Mouse (Mus musculus) heart, postnatal 14 days (tissue): ENCODE results near the gene Zdhhc9. TPM values are rescaled to one million over a fixed set of nuclear protein-coding genes. Genes with fewer than 3 reads are reported as not detected.

Experiments
- DNase-seq, 2 experiments: peaks; one replicate each; pipeline ENCODE4 v3.0.0; 2021 to 2022
- intact Hi-C: fragments of 180-260 bp; cut with DNase I; formaldehyde crosslinking; loops from one replicate; pipeline ENCODE4 v1.15.1; 2025
- total RNA-seq, 2 experiments: library from RNA; stranded (reverse); gene quantifications; 2 replicates each; pipeline ENCODE4 v1.2.3; 2021

Zdhhc9 gene
- total RNA-seq, 2 experiments from 2014 or later: 26.9 to 30.2 TPM

DNA sequence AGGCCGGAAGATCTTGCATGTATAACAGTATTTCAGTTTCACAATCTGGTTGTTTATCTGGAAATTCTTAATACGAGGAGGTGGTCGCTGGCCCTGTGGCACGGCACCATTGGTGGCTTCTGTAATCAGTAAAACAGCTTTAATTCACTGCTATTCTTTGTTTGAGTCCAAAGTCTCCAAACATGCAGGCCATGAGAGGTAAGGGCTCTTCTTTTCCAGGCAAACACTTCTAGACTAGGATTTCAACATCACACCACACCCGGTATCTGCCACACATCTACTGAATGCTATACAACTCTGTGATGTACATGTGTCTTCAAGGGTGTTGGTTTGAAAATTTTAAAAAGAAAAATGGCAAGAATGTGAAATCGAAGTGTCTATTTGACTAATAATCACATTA lies 17.4 kb downstream of the Zdhhc9 start:
- DNase-seq: no peak
- intact Hi-C loops: no loop called here

DNA sequence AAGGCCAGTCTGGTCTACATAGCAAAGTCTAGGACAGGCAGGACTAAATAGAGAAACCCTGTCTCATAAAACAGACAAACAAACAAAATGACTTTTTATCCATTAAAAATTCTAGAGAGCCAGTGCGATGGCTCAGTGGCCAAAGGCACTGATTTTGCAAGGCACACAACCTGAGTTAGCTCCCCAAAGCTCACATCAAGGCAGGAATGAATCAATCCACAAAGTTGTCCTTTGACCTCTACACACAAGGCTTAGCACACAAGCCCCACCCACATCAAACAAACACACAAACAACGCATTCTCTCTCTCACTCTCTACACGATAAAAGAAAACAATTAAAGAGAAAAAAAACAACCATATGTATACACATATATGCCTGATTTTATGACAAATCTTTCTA lies 24.0 kb downstream of the Zdhhc9 start:
- DNase-seq: no peak
- intact Hi-C loops: no loop called here

DNA sequence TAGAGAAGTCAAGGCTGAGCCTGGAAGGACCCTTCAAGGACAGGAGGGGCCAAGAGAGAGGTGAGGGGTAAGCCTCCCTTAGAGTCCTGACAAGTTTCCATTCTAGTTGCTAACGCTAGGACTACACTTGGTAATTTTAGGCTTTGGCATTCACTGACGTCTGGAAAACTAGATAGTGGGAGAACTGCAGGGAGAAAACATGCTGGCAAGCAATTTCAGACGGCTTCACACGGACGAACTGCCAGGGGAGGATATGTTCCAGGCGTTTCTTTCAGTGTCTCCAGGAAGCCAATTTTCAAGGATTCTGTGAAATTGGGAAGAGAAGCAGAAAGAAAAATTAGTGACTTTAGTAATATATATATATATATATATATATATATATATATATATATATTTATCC lies 26.8 kb downstream of the Zdhhc9 start:
- DNase-seq: no peak
- intact Hi-C loops: no loop called here

DNA sequence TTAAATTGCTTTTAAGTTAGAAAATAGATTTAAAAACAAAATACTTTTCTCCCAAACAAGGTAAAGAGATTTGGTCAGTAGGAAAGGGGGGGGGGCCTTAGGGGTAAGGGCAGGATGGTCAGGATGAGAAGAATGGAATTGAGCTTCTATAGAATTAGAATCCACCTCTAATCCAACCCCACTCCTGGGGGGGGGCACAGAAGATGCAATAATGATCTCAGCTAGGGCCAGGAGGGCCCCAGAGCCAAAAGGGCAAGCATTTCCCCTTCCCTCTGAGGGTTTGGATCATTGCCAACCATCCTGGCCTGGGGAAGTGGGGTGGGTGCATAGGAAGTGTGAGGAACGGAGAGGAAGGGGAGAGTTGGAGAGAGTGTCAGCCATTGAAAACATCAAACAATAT lies 38.3 kb downstream of the Zdhhc9 start:
- intact Hi-C loops: no loop called here
- DNase-seq: no peak

DNA sequence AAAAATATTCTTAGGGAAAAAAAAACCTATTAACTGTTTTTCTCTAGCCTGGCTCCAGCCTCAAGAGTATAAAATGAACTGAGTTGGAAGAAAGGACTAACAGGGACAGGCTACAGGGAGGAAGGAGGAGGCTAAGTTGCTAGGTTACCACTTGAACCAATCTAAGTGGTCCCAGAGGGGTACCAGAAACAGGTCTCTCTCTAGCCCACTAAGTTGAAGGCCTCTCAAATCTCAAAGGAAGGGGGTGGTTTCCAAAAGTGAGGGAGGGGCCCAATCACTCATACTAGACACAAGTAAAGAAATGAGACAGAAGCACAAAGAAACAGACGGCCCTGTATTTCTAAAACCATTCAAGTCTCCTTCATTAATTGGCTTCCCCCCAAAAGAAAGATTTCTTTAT lies 38.8 kb downstream of the Zdhhc9 start:
- DNase-seq: no peak
- intact Hi-C loops: no loop called here

DNA sequence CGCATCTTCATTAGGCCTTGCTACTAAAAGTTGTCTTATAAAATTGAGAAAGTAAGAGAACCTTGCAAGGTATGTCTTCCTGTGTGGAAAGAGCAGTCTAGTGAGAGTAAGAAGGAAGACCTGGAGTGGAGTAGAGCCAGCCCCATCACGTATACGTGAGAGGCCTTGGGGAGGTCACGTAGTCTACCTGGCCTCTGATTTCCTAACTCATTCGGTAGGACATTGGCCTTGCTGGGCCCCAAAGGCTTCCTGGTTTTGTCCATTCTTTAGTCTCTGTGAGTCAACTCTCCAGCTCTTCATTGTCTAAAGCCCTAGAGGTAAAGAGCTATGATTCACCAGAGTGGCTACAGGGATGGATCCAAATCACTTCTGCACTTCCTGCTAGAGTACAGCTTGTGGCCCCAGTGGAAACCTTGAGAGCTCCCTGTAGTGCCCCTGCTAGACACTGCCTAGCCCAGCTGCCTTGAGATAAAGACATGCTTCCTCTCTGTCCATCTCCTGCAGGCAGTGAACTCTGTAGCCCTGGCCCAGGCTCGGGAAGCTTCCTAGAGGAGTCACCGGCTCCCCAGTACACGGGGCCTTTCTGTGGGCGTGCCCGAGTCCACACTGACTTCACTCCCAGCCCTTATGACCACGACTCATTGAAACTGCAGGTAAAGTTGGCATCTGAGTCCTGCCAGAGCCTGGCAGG lies 50.3 kb downstream of the Zdhhc9 start:
- intact Hi-C loops: no loop called here

DNA sequence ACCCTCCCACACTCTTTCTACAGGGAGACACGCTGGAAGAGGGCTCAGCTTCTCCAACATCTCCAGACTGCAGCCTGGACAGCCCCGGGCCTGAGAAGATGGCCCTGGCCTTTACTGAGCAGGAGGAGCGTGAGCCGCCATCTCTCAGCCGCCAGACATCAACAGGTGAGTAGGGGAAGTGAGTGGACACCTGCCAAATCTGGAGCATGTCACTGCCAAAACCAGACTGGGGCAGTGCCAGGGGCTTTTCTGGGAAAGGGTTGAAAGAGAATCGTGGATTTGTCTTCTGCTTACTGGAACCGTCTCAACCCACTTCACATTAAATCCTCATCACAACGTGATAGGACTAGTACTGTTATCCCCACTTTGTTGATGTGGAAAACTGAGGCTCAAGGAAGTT lies 51.3 kb downstream of the Zdhhc9 start:
- DNase-seq: no peak
- intact Hi-C loops: no loop called here

More for the DNA sequence above, 50.3 kb downstream of the Zdhhc9 start:
- DNase-seq: no peak

DNA sequence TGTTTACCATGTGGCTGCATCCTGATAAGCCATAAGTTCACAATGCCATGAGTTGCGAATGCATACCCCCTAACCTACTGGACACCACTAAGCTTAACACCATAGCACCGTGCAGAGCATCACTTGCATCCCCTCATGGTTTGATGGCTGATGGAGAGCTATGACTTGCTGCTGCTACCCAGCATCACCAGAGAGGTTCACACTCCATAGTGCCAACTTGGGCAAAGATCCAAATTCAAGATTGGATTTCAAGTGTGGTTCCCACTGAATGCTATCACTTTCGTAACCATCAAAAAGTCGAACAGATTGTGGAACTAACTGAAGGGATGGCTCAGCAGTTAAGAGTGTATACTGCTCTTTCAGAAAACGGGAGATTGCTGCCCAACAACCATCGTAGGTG lies 53.2 kb downstream of the Zdhhc9 start:
- intact Hi-C loops: no loop called here

DNA sequence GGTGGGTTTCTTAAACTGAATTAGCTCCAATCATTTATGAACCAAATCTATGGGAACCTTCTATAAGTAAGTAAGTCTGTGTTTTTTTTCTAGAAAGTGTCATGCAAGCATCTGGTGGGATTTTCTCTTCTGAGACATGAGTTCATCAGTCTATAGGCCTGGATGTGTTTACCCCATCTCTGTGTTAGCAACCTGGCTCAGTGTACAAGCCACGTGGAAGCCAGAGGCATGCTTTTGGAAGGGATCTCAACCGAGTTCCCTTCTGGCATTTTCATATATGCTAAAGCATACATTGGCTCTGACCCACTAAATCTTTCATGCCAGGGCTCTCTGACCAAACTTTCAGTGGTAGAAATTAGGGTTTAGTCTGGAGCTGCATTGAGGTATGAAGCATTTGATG lies 54.7 kb downstream of the Zdhhc9 start:
- intact Hi-C loops: no loop called here
- no peak for DNase-seq

More for the DNA sequence above, 53.2 kb downstream of the Zdhhc9 start:
- no peak for DNase-seq

DNA sequence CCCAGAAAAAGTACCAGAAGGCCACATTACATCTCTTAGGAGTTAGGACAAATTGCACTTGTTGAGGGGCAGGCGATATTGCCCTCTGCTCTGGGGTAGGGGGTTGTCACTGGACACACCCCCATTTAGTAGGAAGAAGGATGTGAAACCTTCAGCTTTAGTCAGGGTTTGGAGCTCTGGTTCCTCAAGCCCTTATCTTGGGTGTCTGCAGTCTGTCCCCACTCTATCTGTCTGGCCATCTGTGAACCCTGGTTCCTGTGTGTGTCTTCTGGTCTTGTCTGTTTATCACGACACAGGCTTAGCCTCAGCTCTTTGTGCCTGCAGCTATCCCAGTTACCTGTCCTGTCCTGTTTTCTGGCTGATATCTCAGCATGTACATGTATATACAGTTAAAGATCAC lies 55.3 kb downstream of the Zdhhc9 start:
- intact Hi-C loops: no loop called here
- no peak for DNase-seq

DNA sequence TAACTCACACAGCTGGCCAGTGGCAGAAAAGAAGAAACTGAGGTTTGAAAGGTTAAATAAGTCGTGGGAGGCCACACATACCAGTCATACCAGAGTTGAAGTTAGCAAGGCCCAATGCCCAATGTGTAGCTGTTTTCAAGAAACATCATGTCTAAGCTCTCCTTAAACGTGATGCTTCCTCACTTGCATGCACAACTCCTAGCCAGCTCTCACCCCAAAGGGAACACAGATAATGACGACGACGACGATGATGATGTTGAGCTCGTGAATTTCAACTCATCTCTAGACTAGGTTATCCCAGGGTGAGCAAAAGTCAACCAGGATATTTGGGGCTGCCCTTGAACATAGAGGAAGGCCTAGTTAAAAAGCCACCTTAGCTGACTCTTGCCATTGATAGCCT lies 56.6 kb downstream of the Zdhhc9 start:
- intact Hi-C loops: no loop called here
- no peak for DNase-seq

DNA sequence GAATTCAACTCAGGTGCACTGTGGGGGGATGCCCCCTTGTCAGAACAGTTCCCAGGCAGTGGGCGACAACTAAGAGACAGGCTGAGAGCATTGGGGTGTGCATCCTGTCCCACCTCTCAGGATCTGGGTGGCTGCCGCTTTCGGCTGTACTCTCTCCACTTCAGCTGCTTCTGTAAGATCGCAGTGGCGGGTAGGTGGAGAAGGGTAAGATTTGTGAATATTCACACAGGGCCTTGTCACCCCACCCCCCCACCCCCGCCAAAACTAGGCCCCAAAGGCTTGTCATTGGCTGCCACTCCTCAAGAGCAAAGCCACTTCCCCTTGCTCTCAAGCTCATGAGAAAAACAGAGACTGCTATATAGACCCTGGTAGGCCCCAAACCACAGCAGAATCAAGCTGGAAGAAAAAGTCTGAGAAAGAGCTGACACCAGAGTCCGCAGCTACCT lies 60.9 kb downstream of the Zdhhc9 start:
- no peak for DNase-seq
- intact Hi-C loops: no loop called here

DNA sequence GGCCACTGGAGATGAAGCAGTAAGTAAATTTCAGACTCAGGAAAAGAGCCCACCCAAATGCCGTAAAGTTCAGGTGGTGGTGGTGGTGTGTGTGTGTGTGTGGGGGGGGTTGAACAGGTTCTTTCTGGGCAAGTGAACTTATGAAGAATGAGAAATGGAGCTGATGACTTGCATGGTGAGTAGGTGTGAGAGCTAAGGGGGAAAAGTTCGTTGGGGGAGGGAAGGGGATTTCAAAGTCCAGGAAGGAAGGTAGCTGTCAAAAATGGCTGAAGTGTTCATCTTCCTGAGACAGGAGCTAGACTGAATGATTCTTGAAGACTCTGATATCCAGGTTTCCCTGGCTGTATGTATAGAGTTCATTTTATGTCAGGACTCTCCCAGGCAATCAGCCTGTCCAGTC lies 61.5 kb downstream of the Zdhhc9 start:
- intact Hi-C loops: no loop called here
- no peak for DNase-seq

DNA sequence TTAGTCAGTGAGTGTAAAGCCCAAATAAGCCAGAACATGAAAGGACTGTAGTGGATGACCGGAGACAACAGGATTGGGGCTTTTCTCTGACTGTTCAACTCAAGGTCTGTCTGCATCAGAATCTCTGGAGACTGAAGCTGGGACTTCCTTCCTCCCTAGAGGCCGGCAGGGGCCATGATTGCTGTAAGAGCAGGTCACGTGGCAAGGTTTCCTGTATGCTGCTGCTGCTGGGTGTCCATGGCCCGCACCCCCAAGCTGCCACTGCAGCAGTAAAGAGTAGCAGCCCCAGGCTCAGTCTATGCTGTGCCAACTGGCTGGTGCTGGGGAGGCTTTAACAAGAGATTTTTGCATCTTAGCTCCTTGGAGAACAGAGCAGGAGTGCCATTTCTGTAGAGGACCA lies 62.4 kb downstream of the Zdhhc9 start, which contains the start of gene Sash3:
Gene Sash3 (plus strand): TSS at position 175 of the 400 bp plus-strand sequence.
- intact Hi-C loops: no loop called here
- peak in 1 of 2 experiments; percentile 18 for DNase-seq

DNA sequence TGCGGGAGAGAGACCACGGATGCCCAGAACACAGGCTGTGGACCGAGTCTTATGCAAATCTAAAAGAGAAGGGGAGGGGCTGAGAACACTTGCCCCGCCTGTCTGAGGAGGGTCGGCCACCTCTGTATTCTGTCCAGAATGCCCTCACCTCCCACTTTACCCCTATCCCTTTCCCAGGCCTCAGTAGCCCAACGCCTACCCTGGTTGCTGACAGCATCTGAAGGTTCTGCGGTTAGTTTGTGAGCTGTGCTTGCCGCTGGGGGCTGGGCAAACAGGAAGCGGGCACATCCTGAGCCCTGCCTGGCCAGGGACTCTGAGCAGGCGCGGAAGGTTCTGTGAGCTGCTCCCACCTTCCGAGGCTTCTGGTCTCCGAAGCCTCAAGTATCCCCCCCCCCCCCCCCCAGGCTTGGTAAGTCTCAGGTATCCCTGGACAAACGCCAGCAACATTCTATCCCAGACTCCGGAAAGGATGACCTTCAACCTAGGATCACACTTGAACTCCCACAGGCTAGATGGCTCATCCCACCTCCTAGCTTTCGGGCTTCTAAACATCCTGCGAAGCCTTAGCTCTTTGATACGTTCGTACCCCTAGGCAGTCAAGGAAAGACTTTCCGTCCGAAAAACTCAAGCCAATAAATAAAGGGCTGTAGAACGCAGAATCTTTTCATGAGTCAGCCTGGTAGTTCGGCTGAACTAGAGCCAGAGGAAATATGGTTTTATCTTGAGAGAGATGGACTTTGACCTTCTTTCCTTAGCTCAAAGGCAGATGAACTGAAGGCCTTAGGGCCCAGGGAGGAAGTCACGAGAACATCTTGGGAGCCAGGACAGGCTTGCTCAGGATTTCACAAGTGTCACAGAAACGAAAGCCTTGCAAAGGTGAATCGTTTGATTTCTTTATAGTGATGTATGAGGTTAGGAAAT lies 65.0 kb downstream of the Zdhhc9 start:
- peak in 1 of 2 experiments; percentile 7 for DNase-seq
- intact Hi-C loops: no loop called here

DNA sequence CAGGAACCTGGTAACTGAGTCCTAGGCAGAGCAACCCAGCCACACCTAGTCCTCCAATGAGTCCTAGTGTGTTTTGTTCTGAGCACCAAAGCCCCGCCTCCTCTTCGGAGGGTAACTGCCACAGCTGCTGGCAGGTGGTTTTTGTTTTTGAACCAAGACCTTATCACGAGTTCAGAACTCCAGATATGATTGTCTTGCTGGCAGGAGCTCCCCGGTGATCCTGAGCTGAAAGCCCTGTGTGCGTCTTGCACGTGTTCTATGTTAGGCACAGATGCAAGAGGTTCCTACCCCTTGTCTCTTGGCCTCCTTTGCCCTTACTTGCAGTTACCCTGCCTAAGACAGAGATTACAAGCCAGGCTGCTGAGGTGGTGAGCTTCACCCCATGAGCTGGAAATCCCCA lies 67.2 kb downstream of the Zdhhc9 start:
- no peak for DNase-seq
- intact Hi-C loops: no loop called here

DNA sequence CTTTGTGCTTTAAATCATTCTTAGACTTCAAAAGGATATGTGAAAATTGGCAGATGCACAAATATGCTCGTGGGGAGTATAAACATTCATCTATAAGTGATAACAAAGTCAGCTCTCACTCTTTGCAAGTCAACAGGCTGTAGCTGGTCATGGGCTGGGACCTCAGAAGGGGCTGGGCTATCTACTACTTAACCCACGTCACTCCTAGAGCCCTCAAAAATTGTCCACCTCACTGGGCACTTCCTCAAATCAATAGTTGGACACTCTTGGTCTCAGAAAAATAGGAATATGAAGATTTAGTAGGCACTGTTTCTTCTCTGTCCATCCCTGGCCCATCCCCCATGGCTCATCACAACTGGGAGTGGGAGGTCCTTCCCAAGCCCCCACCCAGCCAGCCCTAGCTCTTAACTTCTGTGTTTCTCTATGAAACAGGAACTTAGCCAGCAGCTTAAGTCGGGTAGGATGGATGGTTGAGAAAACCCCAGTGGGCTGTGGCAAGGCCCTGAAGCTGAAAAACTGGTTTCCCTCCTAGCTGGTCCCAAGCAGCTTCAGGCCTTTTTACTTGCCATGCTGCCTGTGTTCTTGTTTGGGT lies 68.3 kb downstream of the Zdhhc9 start:
- no peak for DNase-seq
- intact Hi-C loops: no loop called here

DNA sequence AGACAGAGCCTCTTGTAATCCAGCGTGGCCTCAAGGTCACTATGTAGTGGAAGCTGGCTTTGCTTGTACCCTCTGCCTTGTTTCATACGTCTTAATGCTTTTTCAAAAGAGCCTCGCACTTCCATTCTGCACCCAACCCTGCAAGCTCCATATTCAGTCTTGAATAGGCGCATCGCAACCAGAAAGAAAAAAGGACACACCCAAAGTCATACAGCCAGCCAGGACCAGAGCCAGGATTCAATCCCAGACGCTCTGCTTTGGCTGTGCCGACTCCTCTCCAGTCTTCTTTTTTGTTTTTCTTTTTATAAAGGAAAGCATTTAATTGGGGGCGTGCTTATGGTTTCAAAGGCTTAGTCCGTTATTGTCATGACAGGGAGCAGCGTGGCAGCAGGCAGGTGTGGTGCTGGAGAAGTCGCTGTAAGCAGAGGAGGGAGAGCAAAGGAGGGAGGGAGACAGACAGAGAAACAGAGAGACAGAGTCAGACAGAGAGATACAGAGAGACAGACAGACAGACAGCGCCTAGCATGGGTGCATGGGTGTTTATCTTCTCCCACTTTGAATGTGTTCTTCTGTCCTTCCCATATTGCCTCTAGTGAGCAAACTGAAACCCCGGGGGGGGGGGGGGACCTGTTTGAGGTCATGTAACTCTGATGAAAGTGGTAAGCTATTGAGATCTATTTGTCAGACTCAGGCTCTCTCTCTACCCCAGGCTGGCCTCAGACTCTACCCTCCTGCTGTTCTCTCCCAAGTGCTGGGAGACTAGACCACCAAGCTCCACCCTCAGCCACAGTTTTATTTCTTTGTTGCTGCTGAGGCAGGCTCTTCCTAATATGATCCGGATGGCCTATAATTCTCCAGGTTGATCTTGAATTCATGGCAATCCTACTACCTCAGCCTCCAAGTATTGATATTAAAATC lies 69.1 kb downstream of the Zdhhc9 start:
- no peak for DNase-seq
- intact Hi-C loops: no loop called here

DNA sequence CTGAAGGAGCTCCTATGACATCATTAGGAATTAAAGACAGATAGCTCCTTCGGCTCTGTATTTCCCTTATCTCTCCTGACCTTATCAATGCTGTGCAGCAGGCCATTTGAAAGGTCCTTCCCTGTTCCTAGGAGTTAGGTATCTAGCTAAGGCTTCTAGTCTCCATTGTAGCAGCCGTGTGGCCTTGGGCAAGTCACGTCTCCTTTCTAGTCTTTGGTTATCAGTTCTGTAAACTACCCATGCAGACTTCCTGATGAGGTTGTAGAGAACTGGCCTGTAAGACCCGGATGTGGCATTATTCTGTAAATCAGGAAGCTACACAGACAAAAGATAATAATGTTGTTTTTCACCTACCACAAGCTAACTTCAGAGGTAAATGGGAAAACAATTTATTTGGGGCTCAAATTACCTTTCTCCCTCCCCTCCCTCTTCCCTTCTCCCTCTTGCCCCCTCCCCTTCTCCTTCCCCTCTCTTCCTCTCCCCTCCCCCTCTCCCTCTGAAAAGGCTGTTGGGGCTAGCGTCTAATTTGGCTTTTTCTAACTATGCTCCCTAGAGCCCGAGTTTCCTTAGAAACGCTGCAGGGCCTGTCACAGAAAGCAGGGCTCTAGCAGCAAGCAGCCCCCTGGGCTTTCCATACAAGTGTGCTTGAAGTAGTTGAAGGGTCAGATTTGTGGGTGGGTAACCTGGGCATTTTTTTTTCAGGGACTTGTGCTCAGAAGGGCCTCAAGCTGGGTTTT lies 70.0 kb downstream of the Zdhhc9 start:
- DNase-seq: no peak

DNA sequence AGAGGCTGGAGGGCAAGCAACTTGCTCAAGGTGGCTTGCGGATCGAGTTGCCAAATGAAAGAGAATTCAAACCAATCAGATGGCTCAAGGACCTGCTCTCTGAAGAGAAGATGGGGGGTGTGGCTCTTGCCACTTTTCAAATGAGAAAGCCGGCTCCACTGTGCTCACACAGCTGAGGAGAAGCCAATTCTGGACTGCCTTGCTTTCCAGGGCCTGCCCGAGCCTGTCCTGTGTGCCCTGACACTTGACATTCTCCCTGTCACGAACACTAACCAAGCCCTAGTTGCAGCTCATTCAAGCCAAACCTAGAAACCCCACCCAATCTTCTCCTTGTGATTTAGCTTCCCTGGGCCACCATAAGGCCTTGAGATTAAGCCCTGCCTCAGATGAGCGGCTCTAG lies 70.7 kb downstream of the Zdhhc9 start:
- no peak for DNase-seq
- intact Hi-C loops: no loop called here

More for the DNA sequence above, 70.0 kb downstream of the Zdhhc9 start:
- intact Hi-C loops: no loop called here
